In genomic region chr15:99420521-99421014, GRCm38 (mm10) we compare ENCODE assay signal across 8 mouse cellular contexts. TPM values are rescaled to one million over a fixed set of nuclear protein-coding genes. Genes with fewer than 3 reads are reported as not detected.
DNase-seq lines count a peak whose midpoint lies in the region; ATAC-seq lines count a peak whose summit lies in the region.

No protein-coding gene starts in this region.

- no peaks in the 10 kb centered on the region for H3K27me3 ChIP-seq in intestine, embryonic 15.5 days (replicated peaks)

- ATAC-seq in common myeloid progenitor, adult 5-6 weeks (replicated peaks; ENCODE audit: low read depth, poor library complexity, severe bottlenecking) = peak; percentile 26
- ATAC-seq in intestine, embryonic 15.5 days = peak; percentile 61
- no peak for ATAC-seq in megakaryocyte-erythroid progenitor cell, adult 5-6 weeks (replicated peaks; ENCODE audit: low FRiP score, low TSS enrichment, poor library complexity, severe bottlenecking)

- H3K4me2 ChIP-seq in intestine, embryonic 15.5 days (replicated peaks) = peak overlapping the region; percentile 45

- no peaks in the 10 kb centered on the region for H3K9me3 ChIP-seq in intestine, embryonic 15.5 days

- H3K4me1 ChIP-seq in intestine, embryonic 15.5 days (replicated peaks) = 0 out of 2 replicates have a peak, but pooled peaks cover 12% of the 10 kb centered on the region

- H3K9ac ChIP-seq in intestine, embryonic 15.5 days = no peak overlapping the region

- 0 out of 2 replicates have a peak, but pooled peaks cover 8% of the 10 kb centered on the region for H3K36me3 ChIP-seq in intestine, embryonic 15.5 days

- peak overlapping the region; percentile 78 for H3K27ac ChIP-seq in intestine, embryonic 15.5 days

- WGBS in intestine, embryonic 15.5 days = 16% methylated on average over 12 of the region's 12 CpGs

- no peak overlapping the region for H3K4me3 ChIP-seq in intestine, embryonic 15.5 days (replicated peaks)

- peak; percentile 56 for DNase-seq in kidney, adult 11 months
- no peak for DNase-seq in kidney, adult 18-20 months
- peak; percentile 85 to 93 for DNase-seq in gastrocnemius, postnatal 4 days (ENCODE audit: low spot score in 2 of 2)
- peak; percentile 79 to 86 for DNase-seq in lung, adult 18-20 months
- peak; percentile 53 for DNase-seq in ovary, postnatal 10 days (ENCODE audit: low spot score)

RNA-seq across cellular contexts. Expression of gene Tmbim6, which starts 27.9 kb away (rescaled TPM):
- total RNA-seq in common myeloid progenitor, adult 5-6 weeks (2017) = 92.2 and 125 TPM in 2 replicates
- 100 to 1,000 TPM; 205 to 215 TPM for total RNA-seq in gastrocnemius, postnatal 4 days (2021)
- 530 and 607 TPM in 2 replicates for polyA plus RNA-seq in intestine, embryonic 15.5 days (2015; fragmentation: Nextera tagmentation; extraction: Ambion mirVana)
- total RNA-seq in megakaryocyte-erythroid progenitor cell, adult 5-6 weeks (2014; fragmentation: Nextera tagmentation) = 165 and 208 TPM in 2 replicates
- total RNA-seq in megakaryocyte-erythroid progenitor cell, adult 5-6 weeks (2017) = 86.9 and 93.6 TPM in 2 replicates

RNA-seq across cellular contexts. Expression of gene Nckap5l, which starts 37.0 kb away (rescaled TPM):
- total RNA-seq in common myeloid progenitor, adult 5-6 weeks (2017) = 0.78 and 6.7 TPM in 2 replicates
- 10 to 100 TPM; 37.2 to 39.4 TPM for total RNA-seq in gastrocnemius, postnatal 4 days (2021)
- 4.7 and 5.9 TPM in 2 replicates for polyA plus RNA-seq in intestine, embryonic 15.5 days (2015; fragmentation: Nextera tagmentation; extraction: Ambion mirVana)
- 1.6 and 16.0 TPM in 2 replicates for total RNA-seq in megakaryocyte-erythroid progenitor cell, adult 5-6 weeks (2014; fragmentation: Nextera tagmentation)
- total RNA-seq in megakaryocyte-erythroid progenitor cell, adult 5-6 weeks (2017) = 0.52 and 7.4 TPM in 2 replicates

RNA-seq across cellular contexts. Expression of gene Fmnl3, which starts 50.3 kb away (rescaled TPM):
- total RNA-seq in common myeloid progenitor, adult 5-6 weeks (2017) = 9.2 and 9.6 TPM in 2 replicates
- total RNA-seq in gastrocnemius, postnatal 4 days (2021) = 10 to 100 TPM; 32.3 to 35.7 TPM
- 16.3 and 17.3 TPM in 2 replicates for polyA plus RNA-seq in intestine, embryonic 15.5 days (2015; fragmentation: Nextera tagmentation; extraction: Ambion mirVana)
- total RNA-seq in megakaryocyte-erythroid progenitor cell, adult 5-6 weeks (2014; fragmentation: Nextera tagmentation) = 0.70 and 4.9 TPM in 2 replicates
- 0.61 and 1.8 TPM in 2 replicates for total RNA-seq in megakaryocyte-erythroid progenitor cell, adult 5-6 weeks (2017)

RNA-seq across cellular contexts. Expression of gene Bcdin3d, which starts 54.0 kb away (rescaled TPM):
- total RNA-seq in common myeloid progenitor, adult 5-6 weeks (2017) = 4.9 and 5.4 TPM in 2 replicates
- 1 to 10 TPM; 7.2 to 7.4 TPM for total RNA-seq in gastrocnemius, postnatal 4 days (2021)
- polyA plus RNA-seq in intestine, embryonic 15.5 days (2015; fragmentation: Nextera tagmentation; extraction: Ambion mirVana) = 13.2 and 15.6 TPM in 2 replicates
- total RNA-seq in megakaryocyte-erythroid progenitor cell, adult 5-6 weeks (2014; fragmentation: Nextera tagmentation) = 6.5 and 11.4 TPM in 2 replicates
- total RNA-seq in megakaryocyte-erythroid progenitor cell, adult 5-6 weeks (2017) = 5.3 and 6.6 TPM in 2 replicates
